Mouse (Mus musculus): ENCODE results near the gene Ece1.

GRCm38 (mm10) chr4:137815473-137815872 is 46.6 kb upstream of the Ece1 start:
- no peak for TF ChIP-seq POLR2A (IDR thresholded peaks at IDR 0.05; ENCODE audit: insufficient read length, low read depth)
- no peak for TF ChIP-seq POLR2AphosphoS2 (IDR thresholded peaks at IDR 0.05; ENCODE audit: insufficient read length, low read depth)

Data from myocyte (in vitro differentiated cells).